Mouse (Mus musculus): ENCODE measurements around the gene Timm22. TPM values are rescaled to one million over a fixed set of nuclear protein-coding genes. Genes with fewer than 3 reads are reported as not detected.
A peak's percentile ranks its signal among the peaks of the same experiment; 100 is the strongest.

Timm22 gene
- polyA plus RNA-seq, 1 experiment from 2014 or later = 130 TPM

DNA sequence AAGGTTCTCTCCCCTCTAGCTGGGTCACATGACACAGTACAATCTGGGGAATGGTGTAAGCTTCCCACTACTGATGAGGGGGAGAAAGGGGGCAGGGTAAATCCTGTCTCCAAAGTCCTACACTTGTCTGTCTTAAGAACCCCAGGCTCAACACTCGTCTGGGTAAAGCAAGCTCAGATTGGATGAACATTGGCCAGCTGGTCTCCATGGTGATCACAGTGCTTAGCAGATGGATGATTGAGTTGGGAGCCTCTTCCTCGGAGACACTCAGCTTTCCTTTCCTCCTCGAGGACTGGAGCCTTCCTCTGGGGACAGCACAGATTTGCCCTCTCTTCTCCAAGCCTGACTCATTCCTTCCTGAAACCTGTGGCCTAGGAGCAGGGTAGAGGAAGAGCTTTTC, 32.9 kb downstream of the Timm22 start:
- no peak for ATAC-seq (ENCODE audit: insufficient number of reproducible peaks, insufficient read depth, low FRiP score, low TSS enrichment, low read depth)
- H3K36me3 ChIP-seq = peaks cover 20% of the 10 kb centered on the region

DNA sequence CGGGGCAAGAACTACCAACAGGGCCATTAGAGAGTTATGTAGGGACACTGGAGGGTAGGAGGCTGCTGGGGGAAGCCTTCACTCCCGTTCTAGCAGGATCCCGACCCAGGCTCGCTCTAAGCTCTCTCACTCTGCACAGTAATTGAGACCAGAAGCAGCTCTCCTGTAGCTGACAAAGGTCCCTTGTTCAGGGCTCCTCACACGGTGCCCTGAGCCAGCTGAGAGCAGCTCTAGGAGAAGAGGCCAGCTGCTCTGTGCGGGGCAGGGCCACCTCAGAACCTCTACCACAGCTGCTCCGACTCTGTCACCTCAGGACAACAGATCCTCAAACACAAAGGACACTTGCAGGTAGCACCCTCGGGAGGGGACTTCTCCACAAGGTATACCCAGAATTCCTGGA, 38.7 kb downstream of the Timm22 start:
- Histone ChIP-seq H3K27me3 (no peaks in the 10 kb centered on the region), H3K27ac (peak overlapping the region; percentile 73), H3K9ac (no peak overlapping the region), H3K36me3 (peaks cover 29% of the 10 kb centered on the region), H3K9me3 (no peaks in the 10 kb centered on the region), H3K4me2 (no peak overlapping the region), H3K4me1 (peaks cover 77% of the 10 kb centered on the region), H3K4me3 (no peak overlapping the region)
- WGBS = 19% methylated on average over 8 of the region's 8 CpGs
- ATAC-seq (ENCODE audit: insufficient number of reproducible peaks, insufficient read depth, low FRiP score, low TSS enrichment, low read depth) = no peak

More for the DNA sequence above, 32.9 kb downstream of the Timm22 start:
- H3K4me2 ChIP-seq = no peak overlapping the region
- H3K9me3 ChIP-seq = no peaks in the 10 kb centered on the region
- H3K4me3 ChIP-seq = no peak overlapping the region
- peaks cover 75% of the 10 kb centered on the region for H3K4me1 ChIP-seq
- H3K27me3 ChIP-seq = no peaks in the 10 kb centered on the region
- H3K27ac ChIP-seq = peak overlapping the region; percentile 5; the same call in 1 of the 2 replicates
- 18% methylated on average over 3 of the region's 3 CpGs for WGBS
- H3K9ac ChIP-seq = no peak overlapping the region

DNA sequence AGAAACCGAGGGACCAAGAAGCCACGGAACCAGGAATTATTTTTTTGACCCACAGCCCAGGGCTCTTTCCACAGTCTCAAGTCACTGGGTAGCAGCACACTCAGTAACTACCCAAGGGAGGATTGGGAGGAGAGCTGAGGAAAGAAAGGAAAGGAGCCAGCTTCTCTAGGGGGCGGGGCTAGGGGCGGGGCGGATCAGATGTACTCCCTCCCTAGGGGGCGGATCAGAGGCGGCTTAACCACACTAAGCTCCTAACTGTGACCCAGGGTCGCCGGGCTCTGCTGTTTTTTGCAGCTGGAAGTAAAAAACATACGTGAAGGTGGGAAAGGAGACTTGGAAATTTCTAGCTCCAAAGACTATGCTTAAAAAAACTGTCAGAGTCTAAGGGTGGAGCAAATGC, 39.5 kb downstream of the Timm22 start:
- H3K27ac ChIP-seq = peak overlapping the region; percentile 73
- no peak overlapping the region for H3K4me2 ChIP-seq
- ATAC-seq (ENCODE audit: insufficient number of reproducible peaks, insufficient read depth, low FRiP score, low TSS enrichment, low read depth) = no peak

GRCm38 (mm10) chr11:76449520-76450201, 42.9 kb downstream of the Timm22 start:
- Histone ChIP-seq H3K9ac (peak overlapping the region; percentile 57; the same call in 1 of the 2 replicates), H3K27me3 (no peaks in the 10 kb centered on the region), H3K36me3 (peaks cover 53% of the 10 kb centered on the region), H3K9me3 (no peaks in the 10 kb centered on the region), H3K4me3 (no peak overlapping the region), H3K27ac (peak overlapping the region; percentile 79), H3K4me2 (no peak overlapping the region), H3K4me1 (peaks cover 53% of the 10 kb centered on the region)
- WGBS = 47% methylated on average over 15 of the region's 15 CpGs
- no peak for ATAC-seq (ENCODE audit: insufficient number of reproducible peaks, insufficient read depth, low FRiP score, low TSS enrichment, low read depth)

More for the DNA sequence above, 39.5 kb downstream of the Timm22 start:
- no peak overlapping the region for H3K4me3 ChIP-seq
- no peaks in the 10 kb centered on the region for H3K27me3 ChIP-seq
- H3K4me1 ChIP-seq = peaks cover 70% of the 10 kb centered on the region
- H3K36me3 ChIP-seq = peaks cover 37% of the 10 kb centered on the region
- H3K9ac ChIP-seq = no peak overlapping the region
- 1% methylated on average over 10 of the region's 10 CpGs for WGBS
- no peaks in the 10 kb centered on the region for H3K9me3 ChIP-seq

DNA sequence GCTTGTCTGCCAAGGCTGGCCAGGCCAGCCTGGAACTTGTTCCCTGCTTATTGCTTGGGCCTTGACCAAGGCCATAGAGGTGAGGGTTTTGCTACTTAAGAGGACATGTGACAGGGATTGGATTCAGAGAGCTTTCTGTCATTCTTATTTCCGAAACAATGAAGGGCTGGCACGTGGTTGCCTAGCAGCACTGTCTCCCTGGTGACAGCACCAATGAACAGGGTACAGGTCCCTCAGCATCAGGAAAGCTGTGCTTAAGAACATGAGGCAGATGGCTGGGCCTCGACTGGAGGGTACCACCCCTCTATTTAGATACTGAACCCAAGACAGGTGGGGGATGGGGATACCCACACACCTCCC, 43.4 kb downstream of the Timm22 start:
- WGBS = 52% methylated on average over 3 of the region's 3 CpGs
- peaks cover 58% of the 10 kb centered on the region for H3K36me3 ChIP-seq
- no peak for ATAC-seq (ENCODE audit: insufficient number of reproducible peaks, insufficient read depth, low FRiP score, low TSS enrichment, low read depth)
- peaks cover 51% of the 10 kb centered on the region for H3K4me1 ChIP-seq
- H3K9me3 ChIP-seq = no peaks in the 10 kb centered on the region
- H3K27me3 ChIP-seq = no peaks in the 10 kb centered on the region
- H3K27ac ChIP-seq = peak overlapping the region; percentile 79
- H3K4me3 ChIP-seq = no peak overlapping the region
- peak overlapping the region; percentile 57; the same call in 1 of the 2 replicates for H3K9ac ChIP-seq
- no peak overlapping the region for H3K4me2 ChIP-seq

DNA sequence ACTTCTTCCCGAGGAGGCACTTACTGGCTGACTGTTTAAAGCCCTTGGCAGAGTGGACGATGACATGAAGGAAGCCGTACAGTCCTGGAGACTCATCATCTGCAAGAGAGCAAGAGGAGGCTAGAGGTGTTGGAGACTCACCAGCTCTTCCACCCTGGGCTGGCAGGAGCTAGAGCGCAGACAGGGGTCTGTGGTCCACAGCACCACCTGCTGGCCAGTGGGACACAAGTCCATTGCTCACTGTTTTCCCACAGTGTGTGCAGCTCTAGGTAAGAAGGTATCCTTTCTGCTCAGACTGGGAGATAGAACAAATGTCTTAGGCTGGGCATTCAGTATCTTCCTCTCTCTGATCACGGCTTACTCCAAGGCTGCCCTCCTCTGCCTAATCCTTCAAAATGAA, 47.7 kb downstream of the Timm22 start:
- WGBS = 51% methylated on average over 5 of the region's 5 CpGs
- H3K4me3 ChIP-seq = no peak overlapping the region
- H3K36me3 ChIP-seq = peaks cover 71% of the 10 kb centered on the region
- no peaks in the 10 kb centered on the region for H3K9me3 ChIP-seq
- no peak overlapping the region for H3K9ac ChIP-seq
- H3K27ac ChIP-seq = no peak overlapping the region
- peaks cover 14% of the 10 kb centered on the region for H3K4me1 ChIP-seq
- H3K4me2 ChIP-seq = no peak overlapping the region
- H3K27me3 ChIP-seq = no peaks in the 10 kb centered on the region
- ATAC-seq (ENCODE audit: insufficient number of reproducible peaks, insufficient read depth, low FRiP score, low TSS enrichment, low read depth) = peak; percentile 16; the same call in 1 of the 2 replicates

GRCm38 (mm10) chr11:76456233-76456632, 49.5 kb downstream of the Timm22 start:
- Histone ChIP-seq H3K4me3 (no peak overlapping the region), H3K9me3 (no peaks in the 10 kb centered on the region), H3K9ac (no peak overlapping the region), H3K36me3 (peaks cover 71% of the 10 kb centered on the region), H3K4me1 (peaks cover 5% of the 10 kb centered on the region; the same call in 1 of the 2 replicates), H3K4me2 (no peak overlapping the region), H3K27me3 (no peaks in the 10 kb centered on the region), H3K27ac (no peak overlapping the region)
- WGBS = 12% methylated on average over 6 of the region's 6 CpGs
- ATAC-seq (ENCODE audit: insufficient number of reproducible peaks, insufficient read depth, low FRiP score, low TSS enrichment, low read depth) = 0 out of 2 replicates have a peak, but pooled peaks have one; percentile 43

- no peak overlapping the region for H3K4me3 ChIP-seq
- no peaks in the 10 kb centered on the region for H3K9me3 ChIP-seq
- peaks cover 5% of the 10 kb centered on the region; the same call in 1 of the 2 replicates for H3K4me1 ChIP-seq
- H3K27ac ChIP-seq = no peak overlapping the region
- H3K36me3 ChIP-seq = peaks cover 70% of the 10 kb centered on the region
- 77% methylated on average over 10 of the region's 10 CpGs for WGBS
- no peak overlapping the region for H3K9ac ChIP-seq
- ATAC-seq (ENCODE audit: insufficient number of reproducible peaks, insufficient read depth, low FRiP score, low TSS enrichment, low read depth) = no peak
- no peaks in the 10 kb centered on the region for H3K27me3 ChIP-seq
- H3K4me2 ChIP-seq = no peak overlapping the region
Observed at GRCm38 (mm10) chr11:76456897-76457296, 50.1 kb downstream of the Timm22 start.

GRCm38 (mm10) chr11:76458730-76459129, 52.0 kb downstream of the Timm22 start:
- Histone ChIP-seq H3K36me3 (peaks cover 75% of the 10 kb centered on the region), H3K9me3 (no peaks in the 10 kb centered on the region), H3K4me2 (no peak overlapping the region), H3K9ac (no peak overlapping the region), H3K4me3 (no peak overlapping the region), H3K4me1 (peaks cover 5% of the 10 kb centered on the region; the same call in 1 of the 2 replicates), H3K27ac (no peak overlapping the region), H3K27me3 (no peaks in the 10 kb centered on the region)
- ATAC-seq (ENCODE audit: insufficient number of reproducible peaks, insufficient read depth, low FRiP score, low TSS enrichment, low read depth) = no peak
- WGBS = 77% methylated on average over 9 of the region's 9 CpGs

GRCm38 (mm10) chr11:76459489-76459888, 52.7 kb downstream of the Timm22 start:
- WGBS = 61% methylated on average over 3 of the region's 3 CpGs
- H3K36me3 ChIP-seq = peaks cover 75% of the 10 kb centered on the region
- no peak overlapping the region for H3K9ac ChIP-seq
- H3K27me3 ChIP-seq = no peaks in the 10 kb centered on the region
- H3K9me3 ChIP-seq = no peaks in the 10 kb centered on the region
- H3K27ac ChIP-seq = no peak overlapping the region
- H3K4me2 ChIP-seq = no peak overlapping the region
- no peak overlapping the region for H3K4me3 ChIP-seq
- ATAC-seq (ENCODE audit: insufficient number of reproducible peaks, insufficient read depth, low FRiP score, low TSS enrichment, low read depth) = no peak
- H3K4me1 ChIP-seq = peaks cover 5% of the 10 kb centered on the region; the same call in 1 of the 2 replicates

DNA sequence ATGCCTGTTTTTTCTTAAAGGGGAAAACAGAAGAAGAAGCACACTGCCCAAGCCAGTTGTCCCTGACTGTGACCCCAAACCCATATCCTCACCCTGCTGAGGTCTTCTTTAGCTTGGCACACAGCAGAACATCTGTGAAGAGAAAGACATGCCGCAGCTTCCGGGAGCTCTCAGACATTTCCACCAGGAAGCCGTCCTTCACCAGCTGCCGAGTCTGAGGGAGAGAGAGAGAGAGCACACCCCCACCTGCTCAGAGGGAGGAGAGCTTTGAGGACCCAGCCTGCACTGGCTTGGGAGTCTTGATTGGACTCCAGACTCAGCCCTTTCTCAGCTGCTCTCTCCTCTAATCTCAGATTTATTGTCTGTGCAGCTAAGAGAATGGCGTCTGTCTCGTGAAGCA, 54.4 kb downstream of the Timm22 start:
- 76% methylated on average over 6 of the region's 6 CpGs for WGBS
- no peak for ATAC-seq (ENCODE audit: insufficient number of reproducible peaks, insufficient read depth, low FRiP score, low TSS enrichment, low read depth)
- no peak overlapping the region for H3K27ac ChIP-seq
- H3K36me3 ChIP-seq = peaks cover 65% of the 10 kb centered on the region
- H3K9me3 ChIP-seq = no peaks in the 10 kb centered on the region
- no peak overlapping the region for H3K4me3 ChIP-seq
- H3K4me2 ChIP-seq = no peak overlapping the region
- H3K27me3 ChIP-seq = no peaks in the 10 kb centered on the region
- H3K4me1 ChIP-seq = peaks cover 10% of the 10 kb centered on the region; the same call in 1 of the 2 replicates
- H3K9ac ChIP-seq = no peak overlapping the region

- Histone ChIP-seq H3K4me2 (no peak overlapping the region), H3K27ac (no peak overlapping the region), H3K4me3 (no peak overlapping the region), H3K9me3 (no peaks in the 10 kb centered on the region), H3K4me1 (peaks cover 8% of the 10 kb centered on the region), H3K27me3 (no peaks in the 10 kb centered on the region), H3K9ac (no peak overlapping the region), H3K36me3 (peaks cover 65% of the 10 kb centered on the region)
- 92% methylated on average over 5 of the region's 5 CpGs for WGBS
- no peak for ATAC-seq (ENCODE audit: insufficient number of reproducible peaks, insufficient read depth, low FRiP score, low TSS enrichment, low read depth)
Observed at GRCm38 (mm10) chr11:76461696-76462095, 54.9 kb downstream of the Timm22 start.
